In the genomic region with DNA sequence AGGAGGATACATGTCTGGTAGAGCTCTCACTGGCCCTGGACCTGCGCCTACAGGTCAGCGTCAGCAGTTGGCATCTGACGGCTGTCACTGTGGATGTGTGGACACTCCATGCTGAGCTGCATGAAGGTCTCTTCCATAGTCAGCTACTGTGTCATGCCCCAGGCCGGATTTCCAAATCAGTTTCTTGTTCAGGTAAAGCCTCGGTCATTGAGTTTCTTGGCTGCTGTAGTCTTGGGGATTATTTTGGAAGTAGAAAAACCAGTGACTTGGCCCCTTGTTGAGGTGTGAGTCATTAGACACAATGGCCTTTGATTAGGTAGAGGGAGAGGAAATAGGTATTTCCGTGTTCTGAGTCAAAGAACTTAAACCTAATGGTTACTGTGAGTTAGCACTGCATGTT, we compare ENCODE assay signal across 28 mouse cellular contexts. TPM values are rescaled to one million over a fixed set of nuclear protein-coding genes. Genes with fewer than 3 reads are reported as not detected.
"Had no signal": no experiment of that assay in that cellular context is flagged by ENCODE, and none has a peak within 500 bp of the region (broad histone marks: within the 10 kb centered on the region; RNA-seq: fewer than 3 reads in every experiment).

No protein-coding gene starts in this region.

- ATAC-seq: hindbrain, postnatal 0 days; intestine, embryonic 16.5 days had no signal

- H3K27ac ChIP-seq: heart, adult 2 months; heart, embryonic 13.5 days; heart, embryonic 15.5 days; hindbrain, embryonic 13.5 days; hindbrain, embryonic 15.5 days; hindbrain, postnatal 0 days; kidney, embryonic 15.5 days; kidney, postnatal 0 days; left cerebral cortex, adult 2 months; limb, embryonic 10.5 days; limb, embryonic 12.5 days; liver, embryonic 13.5 days had no signal

- H3K27me3 ChIP-seq: heart, embryonic 15.5 days; hindbrain, embryonic 13.5 days; hindbrain, embryonic 15.5 days; limb, embryonic 12.5 days; liver, embryonic 13.5 days had no signal

- H3K4me3 ChIP-seq: heart, adult 2 months; heart, embryonic 13.5 days; heart, embryonic 15.5 days; hindbrain, embryonic 13.5 days; hindbrain, embryonic 15.5 days; kidney, embryonic 15.5 days; left cerebral cortex, adult 2 months; limb, embryonic 10.5 days; limb, embryonic 12.5 days; liver, embryonic 13.5 days had no signal

- DNase-seq: gastrocnemius, postnatal 14 days; gastrocnemius, postnatal 36 days; heart, adult 11 months; heart, adult 2 months; heart, postnatal 14 days; heart, postnatal 36 days; kidney, adult 11 months; kidney, adult 2 months; kidney, adult 9 months; kidney, postnatal 14 days; kidney, postnatal 36 days; layer of hippocampus, adult 9-11 months; liver; liver, embryonic 13.5 days had no signal

- H3K4me2 ChIP-seq: heart, embryonic 11.5 days; heart, embryonic 13.5 days; heart, embryonic 15.5 days; hindbrain, embryonic 13.5 days; hindbrain, embryonic 15.5 days; kidney, embryonic 15.5 days; limb, embryonic 12.5 days; liver, embryonic 11.5 days; liver, embryonic 13.5 days had no signal

- H3K9me3 ChIP-seq: heart, embryonic 13.5 days; heart, embryonic 15.5 days; hindbrain, embryonic 13.5 days; hindbrain, embryonic 15.5 days; kidney, embryonic 15.5 days; limb, embryonic 10.5 days; limb, embryonic 12.5 days; liver, embryonic 13.5 days had no signal

- H3K9ac ChIP-seq: heart, embryonic 13.5 days; heart, embryonic 15.5 days; hindbrain, embryonic 13.5 days; hindbrain, embryonic 15.5 days; kidney, embryonic 15.5 days; limb, embryonic 12.5 days; liver, embryonic 13.5 days had no signal

RNA-seq across cellular contexts. Expression of a gene that starts 25.1 kb away (rescaled TPM):
- total RNA-seq: hematopoietic stem cell, adult 5-6 weeks had no signal
- polyA plus RNA-seq: hindbrain, postnatal 0 days; kidney, postnatal 0 days had no signal
